Mouse (Mus musculus) liver, adult 2 months (tissue): ENCODE results near the gene Klf11.

Experiments
- CTCF ChIP-seq: fragments of 200-500 bp; IDR thresholded peaks from 2 replicates; pipeline ENCODE4 v1.5.1; 2011; ENCODE audit warnings: low read depth, low read length, control low read depth
- POLR2A ChIP-seq: fragments of 200-500 bp; IDR thresholded peaks from 2 replicates; pipeline ENCODE4 v1.6.1; 2011; ENCODE audit warnings: low read length, control low read depth; ENCODE audit not compliant: insufficient read depth; ENCODE audit errors: extremely low read depth

DNA sequence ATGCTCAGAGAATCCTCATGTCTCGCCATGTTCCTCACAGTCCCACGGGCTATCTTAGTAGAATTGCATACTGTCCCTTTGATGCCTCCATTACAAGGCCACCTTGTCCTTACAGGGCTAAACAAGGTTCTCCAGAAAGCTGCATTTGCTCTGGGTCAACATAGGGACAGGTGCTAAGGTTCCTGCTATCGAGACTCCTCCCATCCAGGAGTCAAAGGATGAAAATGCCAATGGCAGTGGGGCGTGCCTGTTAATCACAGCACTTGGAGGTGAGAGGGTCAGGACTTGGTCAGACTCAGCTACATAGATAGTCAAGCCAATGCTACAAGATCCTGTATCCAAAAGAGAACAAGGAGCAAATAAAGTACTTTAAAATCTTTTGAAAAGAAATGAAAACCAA, 31.6 kb upstream of the Klf11 start:
- TF ChIP-seq CTCF (no peak), POLR2A (no peak)
